Comparison of ENCODE assay signal across 9 mouse cellular contexts in genomic region chr9:44012761-44013301, GRCm38 (mm10). TPM values are rescaled to one million over a fixed set of nuclear protein-coding genes. Genes with fewer than 3 reads are reported as not detected.
DNase-seq lines count a peak whose midpoint lies in the region; ATAC-seq and TF ChIP-seq lines count a peak whose summit lies in the region.
"Had no signal": no experiment of that assay in that cellular context is flagged by ENCODE, and none has a peak within 500 bp of the region (broad histone marks: within the 10 kb centered on the region; RNA-seq: fewer than 3 reads in every experiment).

No protein-coding gene starts in this region.

- no peaks in the 10 kb centered on the region for H3K27me3 ChIP-seq in spleen, adult 2 months (ENCODE audit: control insufficient read depth, insufficient read depth, low read length)
- no peaks in the 10 kb centered on the region for H3K27me3 ChIP-seq in liver, postnatal 0 days (ENCODE audit: insufficient read depth, low read length)
- H3K27me3 ChIP-seq: embryonic facial prominence, embryonic 12.5 days had no signal

- no peak overlapping the region for H3K9ac ChIP-seq in liver, postnatal 0 days (replicated peaks)
- H3K9ac ChIP-seq: embryonic facial prominence, embryonic 12.5 days had no signal

- TF ChIP-seq POLR2A in spleen, adult 2 months (IDR thresholded peaks at IDR 0.05; ENCODE audit: low read depth, low read length), result no peak

- no peak for TF ChIP-seq CTCF in spleen, adult 2 months (IDR thresholded peaks at IDR 0.05; ENCODE audit: extremely low read depth, insufficient read depth, insufficient read length, insufficient replicate concordance)
- no peak for TF ChIP-seq CTCF in liver, postnatal 0 days (IDR thresholded peaks at IDR 0.05; ENCODE audit: low read depth)

- no peaks in the 10 kb centered on the region; the same call in 1 of the 2 replicates for H3K4me1 ChIP-seq in spleen, adult 2 months (ENCODE audit: control insufficient read depth, insufficient read depth, insufficient read length)
- no peaks in the 10 kb centered on the region for H3K4me1 ChIP-seq in liver, postnatal 0 days (ENCODE audit: insufficient read depth)

- ATAC-seq in megakaryocyte progenitor cell, adult 5-6 weeks (replicated peaks; ENCODE audit: poor library complexity), result peak; percentile 71
- ATAC-seq in liver, postnatal 0 days, result no peak

- WGBS in spleen, adult 2 months, result 14% methylated on average over 8 of the region's 8 CpGs
- 22% methylated on average over 8 of the region's 8 CpGs for WGBS in liver, postnatal 0 days (ENCODE audit: insufficient replicate concordance)

- H3K9me3 ChIP-seq in liver, postnatal 0 days (ENCODE audit: low read length), result no peaks in the 10 kb centered on the region
- H3K9me3 ChIP-seq: embryonic facial prominence, embryonic 12.5 days had no signal

- H3K4me3 ChIP-seq in spleen, adult 2 months (ENCODE audit: extremely low read depth, insufficient read depth, insufficient read length), result no peak overlapping the region
- no peak overlapping the region for H3K4me3 ChIP-seq in liver, postnatal 0 days (ENCODE audit: low read depth, low read length)
- H3K4me3 ChIP-seq: embryonic facial prominence, embryonic 12.5 days had no signal

- TF ChIP-seq EP300 in liver, postnatal 0 days (IDR thresholded peaks at IDR 0.05; ENCODE audit: low read depth), result no peak

- peak overlapping the region; percentile 34 for H3K27ac ChIP-seq in spleen, adult 2 months (ENCODE audit: insufficient read depth, low read length)
- H3K27ac ChIP-seq in liver, postnatal 0 days (ENCODE audit: low read depth), result no peak overlapping the region
- H3K27ac ChIP-seq: embryonic facial prominence, embryonic 12.5 days had no signal

- no peaks in the 10 kb centered on the region for H3K36me3 ChIP-seq in spleen, adult 2 months (ENCODE audit: control insufficient read depth, insufficient read depth, low read length)
- H3K36me3 ChIP-seq in liver, postnatal 0 days (replicated peaks; ENCODE audit: insufficient read depth, low read length), result no peaks in the 10 kb centered on the region
- H3K36me3 ChIP-seq: embryonic facial prominence, embryonic 12.5 days had no signal

- no peak overlapping the region for H3K4me2 ChIP-seq in liver, postnatal 0 days (ENCODE audit: low read depth, low read length)
- H3K4me2 ChIP-seq: embryonic facial prominence, embryonic 12.5 days had no signal

- DNase-seq in frontal cortex, postnatal 10 days (ENCODE audit: low spot score in 2 of 2), result peak; percentile 19 to 28
- no peak for DNase-seq in frontal cortex, postnatal 25 days (ENCODE audit: low spot score in 2 of 2)
- no peak for DNase-seq in spleen, adult 2 months (ENCODE audit: low read depth in 1 of 2, low spot score in 2 of 2)
- no peak for DNase-seq in spleen, adult 12 weeks (ENCODE audit: low spot score)
- DNase-seq in gastrocnemius, postnatal 25 days, result peak; percentile 58
- DNase-seq in embryo, embryonic 10 days (ENCODE audit: low spot score), result no peak
- DNase-seq in liver, postnatal 0 days, result no peak

RNA-seq across cellular contexts. Expression of gene Thy1, which starts 30.4 kb away (rescaled TPM):
- 197 and 206 TPM in 2 replicates for polyA plus RNA-seq in spleen, adult 2 months (2012; rRNA removed)
- total RNA-seq in gastrocnemius, postnatal 25 days (2021), result 10 to 100 TPM; 14.8 to 20.2 TPM
- total RNA-seq in megakaryocyte progenitor cell, adult 5-6 weeks (2015), result 0.32 and 1.1 TPM in 2 replicates
- total RNA-seq in megakaryocyte progenitor cell, adult 5-6 weeks (2017), result 0.21 and 1.2 TPM in 2 replicates
- 0.39 and 0.85 TPM in 2 replicates for polyA plus RNA-seq in liver, postnatal 0 days (2015; fragmentation: Nextera tagmentation; extraction: Ambion mirVana)

RNA-seq across cellular contexts. Expression of gene Usp2, which starts 54.0 kb away (rescaled TPM):
- 0.65 and 0.69 TPM in 2 replicates for polyA plus RNA-seq in spleen, adult 2 months (2012; rRNA removed)
- 100 to 1,000 TPM; 160 to 313 TPM for total RNA-seq in gastrocnemius, postnatal 25 days (2021)
- 5.5 and 16.4 TPM in 2 replicates for total RNA-seq in megakaryocyte progenitor cell, adult 5-6 weeks (2015)
- 2.5 and 5.3 TPM in 2 replicates for total RNA-seq in megakaryocyte progenitor cell, adult 5-6 weeks (2017)
- polyA plus RNA-seq in liver, postnatal 0 days (2015; fragmentation: Nextera tagmentation; extraction: Ambion mirVana), result 2.9 and 3.8 TPM in 2 replicates

Comparison
In these comparisons a context has a peak if more than half of its experiments do, and no peak if none do; other contexts are left out.
1. DNase-seq: peak in frontal cortex, postnatal 10 days (2 of 2) and gastrocnemius, postnatal 25 days (single experiment); none in frontal cortex, postnatal 25 days (0 of 2), spleen, adult 2 months (0 of 2), spleen, adult 12 weeks (single experiment), embryo, embryonic 10 days (single experiment) and liver, postnatal 0 days (single experiment).
2. RNA of gene Thy1, which starts 30.4 kb away (total RNA-seq): 14.8 to 20.2 TPM in gastrocnemius, postnatal 25 days; 0.21 to 1.2 TPM in megakaryocyte progenitor cell, adult 5-6 weeks; every median in the first group is over 4 times any median in the second.
3. RNA of gene Usp2, which starts 54.0 kb away (total RNA-seq): 160 to 313 TPM in gastrocnemius, postnatal 25 days; 2.5 to 16.4 TPM in megakaryocyte progenitor cell, adult 5-6 weeks; every median in the first group is over 4 times any median in the second.